Mouse (Mus musculus): ENCODE measurements around the gene Afmid. TPM values are rescaled to one million over a fixed set of nuclear protein-coding genes. Genes with fewer than 3 reads are reported as not detected.

Gene Afmid
- total RNA-seq, 1 experiment from 2014 or later: 10.4 TPM

DNA sequence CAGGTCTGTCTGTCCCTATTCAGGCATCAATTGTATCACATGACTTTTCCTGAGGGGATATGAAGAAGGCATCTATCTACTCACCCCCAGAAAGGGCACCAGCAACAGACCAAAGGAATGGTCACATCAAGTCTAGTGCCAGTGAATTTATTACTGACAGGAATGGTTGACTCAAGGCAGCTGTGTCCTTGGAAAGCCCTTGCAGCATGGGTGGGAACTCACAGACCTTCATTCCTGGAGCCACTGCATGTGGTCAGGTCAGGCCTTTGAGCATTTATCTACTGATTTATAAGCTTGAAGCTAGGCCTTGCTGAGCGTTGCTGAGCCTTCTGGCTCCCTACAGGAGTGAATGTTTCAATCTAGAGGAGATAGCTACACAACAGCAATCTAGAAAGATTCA, 15.2 kb downstream of the Afmid start:
- ATAC-seq (ENCODE audit: extremely low read depth, insufficient number of reproducible peaks, low FRiP score, poor library complexity, severe bottlenecking): no peak

- no peak for ATAC-seq (ENCODE audit: extremely low read depth, insufficient number of reproducible peaks, low FRiP score, poor library complexity, severe bottlenecking)
Observed at GRCm38 (mm10) chr11:117843434-117843833, 17.7 kb downstream of the Afmid start.

DNA sequence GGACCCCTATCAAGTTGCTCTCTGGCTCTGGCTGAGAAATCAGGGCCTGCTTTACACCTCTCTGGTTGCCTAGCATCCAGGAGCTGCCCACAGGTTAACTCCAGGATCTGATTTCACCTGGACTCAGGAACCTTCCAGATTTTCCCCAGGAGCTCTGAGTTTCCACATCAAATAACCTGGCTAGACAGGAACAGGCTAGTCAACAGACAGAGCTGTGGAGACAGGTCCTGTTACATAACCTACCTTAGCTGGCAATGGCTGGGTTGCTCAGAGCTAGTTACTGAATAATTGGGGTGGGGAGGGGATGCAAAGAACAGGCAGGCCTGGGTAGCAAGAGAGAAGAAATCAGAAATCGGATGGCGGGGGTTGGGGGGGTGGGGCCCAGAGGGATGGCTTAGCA, 19.3 kb downstream of the Afmid start:
- ATAC-seq (ENCODE audit: extremely low read depth, insufficient number of reproducible peaks, low FRiP score, poor library complexity, severe bottlenecking): no peak

- ATAC-seq (ENCODE audit: extremely low read depth, insufficient number of reproducible peaks, low FRiP score, poor library complexity, severe bottlenecking): no peak
Observed at GRCm38 (mm10) chr11:117845651-117846050, 19.9 kb downstream of the Afmid start.

GRCm38 (mm10) chr11:117846640-117847039, 20.9 kb downstream of the Afmid start:
- no peak for ATAC-seq (ENCODE audit: extremely low read depth, insufficient number of reproducible peaks, low FRiP score, poor library complexity, severe bottlenecking)

DNA sequence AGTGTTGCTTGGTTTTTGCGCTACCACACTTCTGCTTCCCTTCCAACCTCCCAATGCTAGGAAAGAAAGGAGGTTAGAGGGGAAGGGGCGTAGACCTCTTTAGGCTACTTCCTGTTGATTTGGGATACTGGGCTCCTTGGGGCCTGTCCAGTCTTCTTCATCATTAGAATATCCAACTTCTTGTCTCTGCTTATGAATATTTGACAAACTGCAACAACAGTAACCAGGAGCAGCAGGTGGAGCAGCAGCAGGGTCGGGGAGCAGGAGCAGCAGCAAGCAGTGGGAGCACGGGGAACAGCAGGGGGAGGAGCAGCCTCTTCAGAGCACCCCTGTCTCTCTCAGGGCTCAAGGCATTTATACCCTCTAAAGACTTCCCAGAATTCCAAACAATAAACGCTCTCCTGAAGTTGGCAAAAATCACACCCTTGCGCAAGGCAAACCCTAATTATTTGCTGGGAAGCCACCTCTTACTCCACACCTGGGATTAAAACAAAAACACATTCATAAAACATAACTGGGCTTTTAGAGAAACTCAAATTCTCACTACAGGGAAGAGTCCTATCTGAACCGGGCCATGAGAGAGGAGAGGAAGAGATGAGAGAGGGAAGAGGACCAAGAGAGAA, 22.0 kb downstream of the Afmid start:
- no peak for ATAC-seq (ENCODE audit: extremely low read depth, insufficient number of reproducible peaks, low FRiP score, poor library complexity, severe bottlenecking)

- ATAC-seq (ENCODE audit: extremely low read depth, insufficient number of reproducible peaks, low FRiP score, poor library complexity, severe bottlenecking): 0 out of 2 replicates have a peak, but pooled peaks have one; percentile 7
Observed at GRCm38 (mm10) chr11:117848271-117848984, 22.7 kb downstream of the Afmid start.

DNA sequence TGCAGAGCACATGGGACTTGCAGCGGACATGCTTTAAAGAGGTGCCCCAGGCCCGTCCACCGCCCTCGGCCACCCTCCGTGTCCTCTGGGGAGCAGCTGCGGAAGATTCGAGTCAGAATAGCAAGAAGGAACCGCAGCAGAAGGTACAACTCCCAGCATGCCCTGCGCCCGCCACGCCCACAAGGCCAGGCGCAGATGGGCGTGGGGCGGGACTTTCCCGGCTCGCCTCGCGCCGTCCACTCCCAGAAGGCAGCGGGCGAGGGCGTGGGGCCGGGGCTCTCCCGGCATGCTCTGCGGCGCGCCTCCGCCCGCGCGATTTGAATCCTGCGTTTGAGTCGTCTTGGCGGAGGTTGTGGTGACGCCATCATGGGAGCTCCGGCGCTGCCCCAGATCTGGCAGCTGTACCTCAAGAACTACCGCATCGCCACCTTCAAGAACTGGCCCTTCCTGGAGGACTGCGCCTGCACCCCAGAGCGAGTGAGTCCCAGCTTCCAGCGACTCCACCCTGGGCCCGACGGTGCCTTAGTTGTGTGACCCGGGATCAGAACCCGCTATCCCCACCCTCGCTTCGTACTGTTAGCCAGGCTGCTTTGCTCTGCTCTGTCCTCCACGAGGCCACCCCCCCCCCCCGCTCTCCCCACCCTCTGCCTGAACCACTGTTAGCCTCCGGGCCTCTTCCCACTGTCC, 23.4 kb downstream of the Afmid start, which contains the start of gene Birc5:
Gene Birc5 (plus strand): TSS at position 267 of the 687 bp plus-strand sequence.
- ATAC-seq (ENCODE audit: extremely low read depth, insufficient number of reproducible peaks, low FRiP score, poor library complexity, severe bottlenecking): peak; percentile 92

GRCm38 (mm10) chr11:117852875-117853274, 27.2 kb downstream of the Afmid start:
- ATAC-seq (ENCODE audit: extremely low read depth, insufficient number of reproducible peaks, low FRiP score, poor library complexity, severe bottlenecking): no peak

DNA sequence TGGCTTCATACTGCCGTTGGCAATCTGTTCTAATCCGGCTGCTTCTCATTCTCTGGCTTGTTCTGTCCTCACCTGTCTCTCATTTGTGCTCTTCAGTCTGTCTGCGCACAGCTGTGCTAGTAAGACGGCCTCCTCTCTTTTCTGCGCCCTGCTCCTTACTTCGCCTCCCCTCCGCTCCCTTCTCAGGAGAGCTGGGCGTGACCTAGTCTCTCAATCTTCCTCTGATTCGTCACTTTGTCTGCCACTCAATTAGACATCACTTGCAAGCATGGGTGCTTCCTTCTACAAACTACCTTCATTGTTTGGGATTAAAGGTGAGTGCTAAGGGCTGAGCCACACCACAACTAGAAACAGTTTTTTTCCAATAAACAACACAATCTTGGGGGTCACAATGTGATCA, 28.5 kb downstream of the Afmid start:
- no peak for ATAC-seq (ENCODE audit: extremely low read depth, insufficient number of reproducible peaks, low FRiP score, poor library complexity, severe bottlenecking)

GRCm38 (mm10) chr11:117855360-117855759, 29.6 kb downstream of the Afmid start:
- no peak for ATAC-seq (ENCODE audit: extremely low read depth, insufficient number of reproducible peaks, low FRiP score, poor library complexity, severe bottlenecking)

GRCm38 (mm10) chr11:117855975-117856374, 30.3 kb downstream of the Afmid start:
- ATAC-seq (ENCODE audit: extremely low read depth, insufficient number of reproducible peaks, low FRiP score, poor library complexity, severe bottlenecking): no peak

DNA sequence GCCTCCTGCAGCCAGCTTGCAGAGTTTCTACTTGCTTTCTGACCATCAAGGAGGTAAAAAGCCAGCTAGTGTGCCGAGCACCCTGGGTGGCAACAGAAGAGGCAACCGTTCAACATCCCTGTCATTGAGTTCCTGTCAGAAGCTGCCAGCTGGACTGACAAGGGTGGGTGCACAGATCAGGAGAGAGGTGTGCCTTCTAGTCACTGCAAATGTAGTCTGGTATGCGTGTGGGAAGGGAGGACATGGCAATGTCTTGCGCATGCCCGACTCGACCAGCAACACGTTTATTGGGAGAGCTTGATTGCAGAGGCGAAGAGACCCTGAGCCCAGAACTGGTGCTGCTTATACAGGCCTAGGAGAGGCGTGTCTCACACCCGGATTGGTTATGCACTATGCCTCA, 31.7 kb downstream of the Afmid start:
- ATAC-seq (ENCODE audit: extremely low read depth, insufficient number of reproducible peaks, low FRiP score, poor library complexity, severe bottlenecking): no peak

- no peak for ATAC-seq (ENCODE audit: extremely low read depth, insufficient number of reproducible peaks, low FRiP score, poor library complexity, severe bottlenecking)
Observed at GRCm38 (mm10) chr11:117858392-117858791, 32.7 kb downstream of the Afmid start.

GRCm38 (mm10) chr11:117860601-117861000, 34.9 kb downstream of the Afmid start, which contains the start of gene Tmem235:
Gene Tmem235, plus strand, starts transcription at chr11:117860752.
- no peak for ATAC-seq (ENCODE audit: extremely low read depth, insufficient number of reproducible peaks, low FRiP score, poor library complexity, severe bottlenecking)

- no peak for ATAC-seq (ENCODE audit: extremely low read depth, insufficient number of reproducible peaks, low FRiP score, poor library complexity, severe bottlenecking)
Observed at GRCm38 (mm10) chr11:117863174-117863856, 37.6 kb downstream of the Afmid start.

GRCm38 (mm10) chr11:117864805-117865204, 39.1 kb downstream of the Afmid start:
- no peak for ATAC-seq (ENCODE audit: extremely low read depth, insufficient number of reproducible peaks, low FRiP score, poor library complexity, severe bottlenecking)

GRCm38 (mm10) chr11:117865988-117866387, 40.3 kb downstream of the Afmid start:
- no peak for ATAC-seq (ENCODE audit: extremely low read depth, insufficient number of reproducible peaks, low FRiP score, poor library complexity, severe bottlenecking)

DNA sequence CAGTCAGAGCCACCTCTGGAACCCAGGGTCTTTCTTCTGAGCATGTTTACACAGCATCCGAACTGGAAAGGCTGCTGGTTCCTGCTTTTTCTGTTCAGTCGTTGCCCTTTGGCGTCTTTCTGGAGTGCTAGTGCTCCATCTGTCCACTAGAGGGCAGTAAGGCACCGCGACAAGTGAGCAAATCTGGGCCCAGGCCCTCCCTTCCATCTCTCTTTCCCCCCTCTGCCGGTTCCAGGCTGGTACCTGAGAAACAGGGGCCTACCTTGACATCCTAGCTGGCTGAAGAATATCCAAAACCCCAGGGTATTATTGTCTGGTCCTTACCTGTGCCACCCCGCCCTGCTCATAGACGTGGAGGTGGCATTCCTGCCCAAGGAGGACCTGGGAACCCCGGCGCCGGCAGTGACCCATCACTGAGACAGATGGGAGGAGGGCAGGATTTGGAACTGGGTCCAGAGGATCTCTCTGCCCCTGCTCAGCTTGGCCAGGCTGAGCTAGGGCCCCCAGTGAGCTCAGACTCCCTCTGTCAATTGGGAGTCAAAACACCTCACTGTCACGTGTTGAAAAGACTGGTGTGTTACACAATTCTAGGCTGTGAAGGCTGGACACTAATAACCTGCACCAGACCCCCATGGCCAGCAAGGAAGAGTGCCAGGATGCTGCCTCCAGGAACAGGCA, 45.1 kb downstream of the Afmid start:
- peak; percentile 59 for ATAC-seq (ENCODE audit: extremely low read depth, insufficient number of reproducible peaks, low FRiP score, poor library complexity, severe bottlenecking)
